Mouse (Mus musculus) neural tube, embryonic 14.5 days (tissue): ENCODE results near the gene Epor. TPM values are rescaled to one million over a fixed set of nuclear protein-coding genes. Genes with fewer than 3 reads are reported as not detected.
A peak's percentile ranks its signal among the peaks of the same experiment; 100 is the strongest.

ENCODE experiments used
- ATAC-seq: fragments of 200-750 bp; cut with Nextera tagmentation; 2 replicates; pipeline ENCODE4 v1.8.0; 2017; ENCODE audit warnings: low read depth, mild to moderate bottlenecking, moderate TSS enrichment, moderate library complexity
- H3K27ac ChIP-seq: fragments of 300-500 bp; sonication (generic); 2 replicates; pipeline ENCODE4 v1.5.1; 2014; ENCODE audit warnings: low read depth, mild to moderate bottlenecking, control low read depth, low read length, moderate library complexity, mixed read lengths
- H3K27me3 ChIP-seq: fragments of 300-500 bp; sonication (generic); 2 replicates; pipeline ENCODE4 v1.6.1; 2014; ENCODE audit warnings: low read length; ENCODE audit not compliant: control insufficient read depth, insufficient read depth
- H3K36me3 ChIP-seq: fragments of 300-500 bp; sonication (generic); 2 replicates; pipeline ENCODE4 v1.6.1; 2014; ENCODE audit warnings: low read length, mixed read lengths; ENCODE audit not compliant: control insufficient read depth, insufficient read depth
- H3K4me1 ChIP-seq: fragments of 300-500 bp; sonication (generic); 2 replicates; pipeline ENCODE4 v1.6.1; 2014; ENCODE audit warnings: low read length; ENCODE audit not compliant: control insufficient read depth, insufficient read depth
- H3K4me2 ChIP-seq: fragments of 300-500 bp; sonication (generic); 2 replicates; pipeline ENCODE4 v1.6.1; 2014; ENCODE audit warnings: mild to moderate bottlenecking, low read depth, low read length, control low read depth
- H3K4me3 ChIP-seq: fragments of 300-500 bp; sonication (generic); 2 replicates; pipeline ENCODE4 v1.5.1; 2014; ENCODE audit warnings: low read depth, low read length, control low read depth, mixed read lengths
- H3K9ac ChIP-seq: fragments of 300-500 bp; sonication (generic); replicated peaks from 2 replicates; pipeline ENCODE4 v1.6.1; 2014; ENCODE audit warnings: low read depth, mild to moderate bottlenecking, control low read depth, low read length, mixed read lengths
- H3K9me3 ChIP-seq: fragments of 300-500 bp; sonication (generic); 2 replicates; pipeline ENCODE4 v1.6.1; 2016; ENCODE audit warnings: low read length; ENCODE audit not compliant: control insufficient read depth
- WGBS: fragments of 180-500 bp; shearing (Covaris S2); extraction: QIAGEN DNeasy Blood & Tissue Kit; methylation state at CpG from one replicate; pipeline ENCODE4 v1.1.7; 2014; 5-methylcytosine and 5-hydroxymethylcytosine counted together
- polyA plus RNA-seq: library from polyadenylated mRNA; unstranded; fragments of >200 nt; fragmentation: Nextera tagmentation; extraction: Ambion mirVana; gene quantifications from 2 replicates; pipeline ENCODE4 v1.2.1, GENCODE M21; 2014

Epor gene
- polyA plus RNA-seq, 1 experiment from 2014 or later, result 0.67 TPM

DNA sequence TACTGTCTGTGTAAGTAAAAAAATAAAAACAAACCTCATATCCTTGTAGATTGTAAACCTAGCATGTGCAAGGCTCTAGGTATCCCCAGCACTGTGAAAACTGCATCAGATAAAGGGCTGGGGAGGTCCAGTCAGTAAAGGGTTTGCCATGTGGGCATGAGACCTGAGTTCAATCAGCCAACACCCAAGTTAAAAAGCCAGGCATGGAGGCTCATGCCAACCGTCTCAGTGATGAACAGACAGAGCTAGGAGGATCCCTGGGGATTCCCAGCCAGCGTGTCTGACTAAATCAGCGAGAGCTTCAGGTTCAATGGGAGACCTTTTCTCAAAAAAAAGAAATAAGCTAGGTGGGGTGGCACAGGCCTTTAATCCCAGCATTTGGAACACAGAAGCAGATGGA is 38.3 kb downstream of the Epor start:
- ATAC-seq, result no peak
- Histone ChIP-seq H3K9ac (no peak overlapping the region), H3K4me3 (no peak overlapping the region), H3K9me3 (no peaks in the 10 kb centered on the region), H3K27ac (no peak overlapping the region), H3K27me3 (no peaks in the 10 kb centered on the region), H3K4me2 (no peak overlapping the region), H3K4me1 (peaks cover 7% of the 10 kb centered on the region), H3K36me3 (no peaks in the 10 kb centered on the region)
- 88% methylated on average over 3 of the region's 3 CpGs for WGBS

DNA sequence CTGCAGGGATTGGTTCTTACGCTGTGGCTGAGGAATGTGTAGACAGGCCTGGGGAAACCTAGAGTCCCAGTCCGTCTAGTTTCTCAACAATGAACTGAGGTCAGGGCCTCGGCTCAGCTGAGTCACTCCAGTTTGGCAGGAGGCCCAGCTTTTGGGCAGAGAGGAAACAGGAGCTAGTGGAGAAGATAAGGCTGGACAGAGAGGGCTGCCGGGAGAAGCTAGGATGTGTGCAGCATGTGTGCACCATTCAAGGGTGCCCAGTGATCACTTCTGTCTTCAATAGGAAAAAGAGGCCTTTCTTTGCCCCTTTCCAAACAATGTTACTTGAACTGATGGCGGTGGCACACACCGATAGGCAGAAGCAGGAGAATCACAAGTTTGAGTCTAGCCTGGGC is 39.2 kb downstream of the Epor start:
- H3K27me3 ChIP-seq, result no peaks in the 10 kb centered on the region
- H3K27ac ChIP-seq, result no peak overlapping the region
- no peaks in the 10 kb centered on the region for H3K9me3 ChIP-seq
- no peak overlapping the region for H3K9ac ChIP-seq
- H3K4me3 ChIP-seq, result no peak overlapping the region
- WGBS, result 80% methylated on average over 6 of the region's 6 CpGs
- H3K4me2 ChIP-seq, result no peak overlapping the region
- H3K4me1 ChIP-seq, result peaks cover 7% of the 10 kb centered on the region
- H3K36me3 ChIP-seq, result no peaks in the 10 kb centered on the region
- ATAC-seq, result no peak

GRCm38 (mm10) chr9:21923490-21924098 is 39.7 kb downstream of the Epor start:
- H3K9me3 ChIP-seq, result no peaks in the 10 kb centered on the region
- peaks cover 7% of the 10 kb centered on the region for H3K4me1 ChIP-seq
- H3K9ac ChIP-seq, result no peak overlapping the region
- WGBS, result 89% methylated on average over 3 of the region's 3 CpGs
- no peak overlapping the region for H3K4me2 ChIP-seq
- ATAC-seq, result no peak
- H3K27ac ChIP-seq, result no peak overlapping the region
- no peaks in the 10 kb centered on the region for H3K36me3 ChIP-seq
- no peak overlapping the region for H3K4me3 ChIP-seq
- H3K27me3 ChIP-seq, result no peaks in the 10 kb centered on the region

GRCm38 (mm10) chr9:21923036-21923435 is 40.3 kb downstream of the Epor start:
- no peaks in the 10 kb centered on the region for H3K36me3 ChIP-seq
- H3K27ac ChIP-seq, result no peak overlapping the region
- 93% methylated on average over 4 of the region's 4 CpGs for WGBS
- H3K4me3 ChIP-seq, result no peak overlapping the region
- no peak overlapping the region for H3K4me2 ChIP-seq
- H3K9me3 ChIP-seq, result no peaks in the 10 kb centered on the region
- H3K4me1 ChIP-seq, result peaks cover 7% of the 10 kb centered on the region
- ATAC-seq, result no peak
- H3K27me3 ChIP-seq, result no peaks in the 10 kb centered on the region
- no peak overlapping the region for H3K9ac ChIP-seq

GRCm38 (mm10) chr9:21918692-21919384 is 44.5 kb downstream of the Epor start:
- no peak overlapping the region for H3K27ac ChIP-seq
- 0 out of 2 replicates have a peak, but pooled peaks have one; percentile 1 for ATAC-seq
- H3K4me3 ChIP-seq, result no peak overlapping the region; the same call in 1 of the 2 replicates
- no peaks in the 10 kb centered on the region for H3K27me3 ChIP-seq
- WGBS, result 24% methylated on average over 5 of the region's 5 CpGs
- no peaks in the 10 kb centered on the region for H3K9me3 ChIP-seq
- no peaks in the 10 kb centered on the region for H3K4me1 ChIP-seq
- H3K36me3 ChIP-seq, result no peaks in the 10 kb centered on the region
- H3K9ac ChIP-seq, result no peak overlapping the region
- peak overlapping the region; percentile 73 for H3K4me2 ChIP-seq

DNA sequence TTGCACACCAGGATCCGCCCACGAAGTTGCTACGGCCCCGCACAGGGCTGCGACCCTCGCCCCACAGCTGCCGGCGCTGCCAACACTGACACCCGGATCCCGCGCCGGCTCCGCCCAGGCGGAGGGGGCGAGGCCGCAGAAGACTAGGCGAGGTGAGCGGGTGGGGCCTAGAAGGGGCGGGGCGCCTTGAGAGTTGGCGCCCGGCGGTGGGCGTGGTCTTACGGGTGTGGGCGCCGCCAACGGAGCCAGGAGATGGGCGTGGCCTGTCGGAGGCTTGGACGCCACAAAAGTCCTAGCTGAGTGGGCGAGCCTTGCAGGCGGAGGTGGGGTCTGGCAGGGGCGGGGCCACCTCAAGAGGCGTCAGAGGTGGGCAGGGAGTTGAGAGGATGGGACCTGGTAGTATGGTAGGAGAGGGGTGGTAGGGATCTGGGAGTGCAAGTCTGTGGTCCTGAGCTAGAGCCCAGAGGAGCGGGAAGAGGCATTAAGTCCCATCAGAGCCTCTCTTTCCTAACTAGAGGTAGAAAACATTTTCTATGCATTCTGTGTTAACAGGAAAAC is 45.2 kb downstream of the Epor start, which contains the start of gene Rab3d:
TSS of gene Rab3d (minus strand) at position 158 of the 558 bp plus-strand sequence.
- peak within 1 kb of the TSS; percentile 57; the same call in 1 of the 2 replicates for H3K27ac ChIP-seq

GRCm38 (mm10) chr9:21917493-21918034 is 45.7 kb downstream of the Epor start:
- Histone ChIP-seq H3K27ac (peak overlapping the region; percentile 57; the same call in 1 of the 2 replicates), H3K4me2 (peak overlapping the region; percentile 73), H3K4me3 (peak overlapping the region; percentile 64), H3K9me3 (no peaks in the 10 kb centered on the region), H3K36me3 (no peaks in the 10 kb centered on the region), H3K9ac (peak overlapping the region; percentile 66), H3K27me3 (no peaks in the 10 kb centered on the region), H3K4me1 (no peaks in the 10 kb centered on the region)
- WGBS, result 2% methylated on average over 33 of the region's 35 CpGs
- ATAC-seq, result peak; percentile 77

More for the DNA sequence above, 45.2 kb downstream of the Epor start, which contains the start of gene Rab3d:
- no peaks in the 10 kb centered on the region for H3K36me3 ChIP-seq
- no peaks in the 10 kb centered on the region for H3K27me3 ChIP-seq
- H3K4me3 ChIP-seq, result peak within 1 kb of the TSS; percentile 64
- peak within 1 kb of the TSS; percentile 73 for H3K4me2 ChIP-seq
- under 1% methylated on average over 36 of the region's 36 CpGs for WGBS
- H3K9ac ChIP-seq, result peak within 1 kb of the TSS; percentile 66
- H3K4me1 ChIP-seq, result no peaks in the 10 kb centered on the region
- ATAC-seq, result peak; percentile 93
- H3K9me3 ChIP-seq, result no peaks in the 10 kb centered on the region

DNA sequence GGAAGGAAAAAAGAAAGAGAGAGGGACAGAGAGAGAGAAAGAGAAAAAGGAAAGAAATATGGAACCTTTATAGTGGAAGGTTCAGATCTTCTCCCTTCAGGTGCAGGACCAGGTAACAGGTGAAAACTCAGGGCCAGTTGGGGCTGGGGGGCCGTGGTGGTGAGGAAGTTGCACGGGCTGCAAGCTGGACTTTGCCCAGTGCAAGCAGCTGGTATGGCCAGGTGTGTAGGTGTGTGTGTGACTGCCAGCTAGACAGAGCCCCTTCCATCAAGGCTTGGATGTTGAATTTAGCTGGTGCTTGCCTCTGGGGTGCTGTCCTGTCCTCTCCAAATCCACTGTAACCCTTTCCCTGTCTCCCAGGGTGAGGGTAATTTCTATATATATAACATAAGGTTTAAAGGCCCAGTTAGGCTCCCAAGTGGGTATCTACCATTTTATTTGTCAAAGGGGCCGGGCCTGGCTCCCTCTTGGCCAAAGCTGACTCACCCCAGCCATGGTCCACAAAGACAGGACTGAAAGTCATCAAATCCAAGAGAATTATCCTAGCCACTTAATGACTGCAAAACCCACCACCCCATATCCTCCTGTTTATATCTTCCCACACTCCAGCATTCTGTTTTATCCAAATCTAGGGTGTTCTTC is 46.3 kb downstream of the Epor start:
- Histone ChIP-seq H3K4me1 (no peaks in the 10 kb centered on the region), H3K9ac (peak overlapping the region; percentile 66; the same call in 1 of the 2 replicates), H3K27me3 (no peaks in the 10 kb centered on the region), H3K4me2 (peak overlapping the region; percentile 73), H3K36me3 (no peaks in the 10 kb centered on the region), H3K9me3 (no peaks in the 10 kb centered on the region), H3K4me3 (peak overlapping the region; percentile 64), H3K27ac (no peak overlapping the region)
- 0 out of 2 replicates have a peak, but pooled peaks have one; percentile 0 for ATAC-seq
- 72% methylated on average over 3 of the region's 3 CpGs for whole genome bisulfite sequencing
